Mouse (Mus musculus) hindbrain, embryonic 16.5 days (tissue): Measurements from ENCODE around the gene Pmvk. TPM values are rescaled to one million over a fixed set of nuclear protein-coding genes. Genes with fewer than 3 reads are reported as not detected.
A peak's percentile ranks its signal among the peaks of the same experiment; 100 is the strongest.

ENCODE experiments used
- ATAC-seq: fragments of 200-750 bp; cut with Nextera tagmentation; 2 replicates; pipeline ENCODE4 v1.8.0; 2017; ENCODE audit warnings: moderate TSS enrichment, moderate library complexity
- H3K27ac ChIP-seq: fragments of 300-500 bp; sonication (generic); 2 replicates; pipeline ENCODE4 v1.5.1; 2014; ENCODE audit warnings: low read depth, mild to moderate bottlenecking, control low read depth, low read length, moderate library complexity
- H3K27me3 ChIP-seq: fragments of 300-500 bp; sonication (generic); replicated peaks from 2 replicates; pipeline ENCODE4 v1.6.1; 2014; ENCODE audit warnings: low read length; ENCODE audit not compliant: control insufficient read depth, insufficient read depth
- H3K36me3 ChIP-seq: fragments of 300-500 bp; sonication (generic); 2 replicates; pipeline ENCODE4 v1.6.1; 2014; ENCODE audit warnings: mild to moderate bottlenecking, low read length, moderate library complexity, mixed read lengths; ENCODE audit not compliant: control insufficient read depth, insufficient read depth
- H3K4me1 ChIP-seq: fragments of 300-500 bp; sonication (generic); 2 replicates; pipeline ENCODE4 v1.6.1; 2014; ENCODE audit warnings: low read depth, low read length; ENCODE audit not compliant: control insufficient read depth, insufficient read depth
- H3K4me2 ChIP-seq: fragments of 300-500 bp; sonication (generic); 2 replicates; pipeline ENCODE4 v1.6.1; 2014; ENCODE audit warnings: mild to moderate bottlenecking, low read length, control low read depth, moderate library complexity
- H3K4me3 ChIP-seq: fragments of 300-500 bp; sonication (generic); 2 replicates; pipeline ENCODE4 v1.5.1; 2014; ENCODE audit warnings: mild to moderate bottlenecking, low read length, control low read depth, moderate library complexity
- H3K9ac ChIP-seq: fragments of 300-500 bp; sonication (generic); 2 replicates; pipeline ENCODE4 v1.6.1; 2014; ENCODE audit warnings: low read depth, mild to moderate bottlenecking, control low read depth, low read length, moderate library complexity
- H3K9me3 ChIP-seq: fragments of 300-500 bp; sonication (generic); 2 replicates; pipeline ENCODE4 v1.6.1; 2014; ENCODE audit warnings: mild to moderate bottlenecking, low read length, moderate library complexity; ENCODE audit not compliant: control insufficient read depth
- WGBS: fragments of 180-500 bp; shearing (Covaris S2); extraction: QIAGEN DNeasy Blood & Tissue Kit; methylation state at CpG from one replicate; pipeline ENCODE4 v1.1.7; 2014; 5-methylcytosine and 5-hydroxymethylcytosine counted together
- polyA plus RNA-seq: library from polyadenylated mRNA; unstranded; fragments of >200 nt; fragmentation: Nextera tagmentation; extraction: Ambion mirVana; gene quantifications from 2 replicates; pipeline ENCODE4 v1.2.1, GENCODE M21; 2015

Pmvk gene
- polyA plus RNA-seq, 1 experiment from 2014 or later, result 156 TPM

DNA sequence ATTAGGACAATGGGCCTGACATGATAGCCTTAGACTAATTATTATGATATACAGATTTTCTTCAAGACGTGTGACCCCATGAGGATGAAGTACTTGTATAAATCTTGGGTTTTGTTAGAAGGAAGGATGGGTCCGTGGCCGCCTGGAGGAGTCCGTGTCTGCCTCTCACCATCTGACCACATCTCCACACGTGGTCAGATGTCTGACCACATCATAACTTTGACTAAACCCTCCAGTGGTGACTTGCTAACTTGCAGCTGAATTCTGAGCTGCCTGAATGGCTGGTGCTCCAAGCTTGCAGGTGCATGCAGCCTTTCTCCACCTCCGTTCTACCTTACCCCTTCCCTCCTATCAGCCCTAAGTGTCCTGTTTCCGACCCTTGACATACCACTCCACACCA lies 48.2 kb downstream of the Pmvk start:
- Histone ChIP-seq H3K27ac (no peak overlapping the region), H3K36me3 (no peaks in the 10 kb centered on the region), H3K4me2 (no peak overlapping the region), H3K4me1 (no peaks in the 10 kb centered on the region), H3K9me3 (no peaks in the 10 kb centered on the region), H3K9ac (no peak overlapping the region), H3K27me3 (no peaks in the 10 kb centered on the region), H3K4me3 (no peak overlapping the region)
- 84% methylated on average over 7 of the region's 7 CpGs for WGBS
- no peak for ATAC-seq

DNA sequence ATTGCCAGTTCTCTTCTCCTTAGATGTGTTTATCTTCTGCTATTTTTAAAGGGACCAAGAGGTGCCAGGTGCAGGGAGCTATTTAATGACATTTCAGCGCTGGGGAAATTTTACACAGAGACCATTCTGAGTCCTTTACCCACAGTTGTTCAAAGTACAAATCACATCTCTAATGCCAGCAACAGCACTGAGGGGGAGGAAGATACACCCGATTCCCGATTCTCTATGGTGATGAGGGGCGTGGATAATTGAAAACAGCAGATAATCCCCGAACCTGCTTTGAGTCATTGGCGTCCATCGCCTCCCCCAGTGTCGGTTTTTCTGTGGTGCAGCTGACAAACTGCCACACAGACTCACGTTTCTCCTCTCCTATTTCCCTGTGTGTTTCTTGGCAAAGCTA lies 53.7 kb downstream of the Pmvk start:
- H3K9ac ChIP-seq, result no peak overlapping the region
- WGBS, result 26% methylated on average over 9 of the region's 9 CpGs
- H3K4me2 ChIP-seq, result no peak overlapping the region
- no peak overlapping the region for H3K27ac ChIP-seq
- H3K9me3 ChIP-seq, result no peaks in the 10 kb centered on the region
- peaks cover 8% of the 10 kb centered on the region for H3K4me1 ChIP-seq
- no peaks in the 10 kb centered on the region for H3K36me3 ChIP-seq
- no peaks in the 10 kb centered on the region for H3K27me3 ChIP-seq
- no peak for ATAC-seq
- H3K4me3 ChIP-seq, result no peak overlapping the region

DNA sequence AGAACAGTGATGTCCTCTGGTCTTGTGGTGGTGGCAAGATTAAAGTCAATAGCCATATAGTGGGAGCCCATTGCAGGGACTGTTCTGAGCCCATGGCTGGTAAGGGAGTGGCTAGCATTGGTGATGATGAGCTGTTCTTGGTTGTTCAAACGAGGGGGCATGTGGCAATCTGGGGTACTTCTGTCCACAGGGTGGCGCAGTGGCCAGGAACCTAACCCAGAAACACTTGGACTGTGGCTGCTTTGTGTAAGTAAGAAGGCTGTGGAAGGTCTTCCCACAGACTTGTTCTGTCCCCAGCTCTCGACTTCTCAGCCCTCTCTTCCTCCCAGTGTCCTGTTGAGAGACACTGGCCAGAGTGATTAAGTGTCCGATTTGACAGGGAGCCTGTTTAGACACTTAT lies 56.6 kb downstream of the Pmvk start:
- no peaks in the 10 kb centered on the region for H3K27me3 ChIP-seq
- no peaks in the 10 kb centered on the region for H3K36me3 ChIP-seq
- H3K4me1 ChIP-seq, result peaks cover 8% of the 10 kb centered on the region
- 0 out of 2 replicates have a peak overlapping the region, but pooled peaks have one; percentile 33 for H3K9ac ChIP-seq
- no peak overlapping the region for H3K27ac ChIP-seq
- no peak overlapping the region for H3K4me3 ChIP-seq
- H3K9me3 ChIP-seq, result no peaks in the 10 kb centered on the region
- H3K4me2 ChIP-seq, result peak overlapping the region; percentile 42
- peak; percentile 71 for ATAC-seq
- 22% methylated on average over 4 of the region's 4 CpGs for WGBS

DNA sequence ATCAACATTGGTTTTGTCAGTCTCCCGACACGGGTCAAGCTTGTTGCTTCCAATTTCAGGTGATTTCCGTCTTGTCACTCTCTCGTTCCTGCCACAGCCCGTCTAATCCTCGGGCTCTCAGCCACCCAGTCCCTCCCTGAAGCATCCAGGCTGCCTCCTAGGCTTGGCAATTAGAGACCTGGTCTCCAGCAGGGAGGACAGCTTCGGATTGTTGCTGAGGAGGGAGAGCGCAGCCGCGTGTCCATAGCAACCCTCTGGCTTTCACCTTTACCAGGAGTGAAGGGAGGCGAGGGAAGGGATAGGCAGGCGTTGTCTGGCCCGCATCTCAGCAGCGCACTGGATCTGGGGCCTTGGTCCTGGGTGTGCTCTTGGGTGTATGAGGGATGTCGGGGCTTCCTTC lies 57.1 kb downstream of the Pmvk start:
- H3K4me2 ChIP-seq, result peak overlapping the region; percentile 42
- no peak overlapping the region for H3K27ac ChIP-seq
- no peaks in the 10 kb centered on the region for H3K27me3 ChIP-seq
- 13% methylated on average over 15 of the region's 15 CpGs for WGBS
- no peak overlapping the region for H3K4me3 ChIP-seq
- H3K9me3 ChIP-seq, result no peaks in the 10 kb centered on the region; the same call in 1 of the 2 replicates
- H3K36me3 ChIP-seq, result no peaks in the 10 kb centered on the region
- ATAC-seq, result peak; percentile 79
- H3K9ac ChIP-seq, result peak overlapping the region; percentile 33
- H3K4me1 ChIP-seq, result peaks cover 8% of the 10 kb centered on the region

DNA sequence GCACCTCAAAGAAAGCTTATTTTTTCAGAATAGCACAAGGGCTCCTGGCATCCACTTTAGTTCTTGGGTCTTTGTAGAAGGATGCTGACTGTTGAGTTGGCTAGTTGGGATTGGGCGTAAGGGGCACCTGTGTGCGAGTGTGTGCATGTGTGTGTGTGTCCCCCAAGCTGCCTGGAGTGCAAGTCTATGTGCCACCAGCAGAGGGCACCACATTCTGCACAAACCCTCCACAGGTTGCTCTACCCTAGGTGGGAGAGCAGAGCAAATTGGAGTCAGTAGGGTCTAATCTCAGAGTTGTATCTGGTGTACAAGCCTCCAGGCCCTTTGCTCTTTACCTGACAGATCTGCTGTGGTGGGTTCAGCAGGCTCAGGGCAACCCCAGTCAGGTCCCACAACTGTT lies 57.9 kb downstream of the Pmvk start:
- Histone ChIP-seq H3K4me3 (no peak overlapping the region), H3K9me3 (no peaks in the 10 kb centered on the region; the same call in 1 of the 2 replicates), H3K36me3 (no peaks in the 10 kb centered on the region), H3K9ac (no peak overlapping the region), H3K4me1 (peaks cover 8% of the 10 kb centered on the region), H3K27ac (no peak overlapping the region), H3K27me3 (no peaks in the 10 kb centered on the region), H3K4me2 (no peak overlapping the region)
- 100% methylated on average over 2 of the region's 2 CpGs for WGBS
- no peak for ATAC-seq

DNA sequence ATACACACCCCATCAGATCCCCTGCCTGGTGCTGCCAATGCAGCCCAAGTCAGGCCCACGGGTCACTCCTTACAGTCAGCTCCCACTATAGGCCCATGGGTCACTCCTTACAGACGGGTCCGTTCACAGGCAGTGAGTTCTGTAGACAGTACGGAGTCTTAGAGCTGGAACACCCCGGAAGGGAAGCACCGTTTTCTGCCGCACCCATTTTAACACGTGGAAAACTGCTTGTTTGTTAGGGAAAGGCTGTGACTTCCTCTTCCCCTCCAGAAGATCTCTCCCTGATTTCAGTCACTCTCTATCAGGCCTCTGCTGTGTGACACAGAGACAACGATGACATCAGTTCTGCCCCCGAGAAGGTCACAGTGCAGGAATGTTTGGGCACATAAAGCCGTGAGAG lies 61.1 kb downstream of the Pmvk start:
- no peak overlapping the region for H3K4me3 ChIP-seq
- H3K27ac ChIP-seq, result no peak overlapping the region
- no peaks in the 10 kb centered on the region for H3K27me3 ChIP-seq
- no peak for ATAC-seq
- WGBS, result 69% methylated on average over 11 of the region's 11 CpGs
- no peak overlapping the region for H3K9ac ChIP-seq
- no peaks in the 10 kb centered on the region; the same call in 1 of the 2 replicates for H3K9me3 ChIP-seq
- H3K36me3 ChIP-seq, result no peaks in the 10 kb centered on the region
- H3K4me2 ChIP-seq, result no peak overlapping the region
- H3K4me1 ChIP-seq, result peaks cover 8% of the 10 kb centered on the region

DNA sequence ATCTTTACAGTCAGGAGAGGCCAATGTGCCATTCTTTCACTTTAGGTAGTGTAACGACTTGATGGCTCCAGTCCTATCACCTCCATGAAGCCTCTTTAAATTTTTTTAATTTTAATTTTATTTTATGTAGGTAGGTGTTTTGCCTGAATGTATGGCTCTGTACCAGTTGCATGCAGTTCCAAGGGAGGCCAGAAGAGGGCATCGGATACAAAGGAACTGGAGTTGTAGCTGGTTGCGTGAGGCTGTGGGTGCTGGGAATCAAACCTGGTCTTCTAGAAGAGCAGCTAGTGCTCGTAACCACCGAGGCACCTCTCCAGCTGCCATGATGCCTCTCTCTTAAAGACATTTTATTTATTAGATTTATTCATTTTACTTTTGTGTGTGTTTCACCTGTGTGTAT lies 62.0 kb downstream of the Pmvk start:
- peaks cover 7% of the 10 kb centered on the region for H3K4me1 ChIP-seq
- no peak overlapping the region for H3K4me2 ChIP-seq
- no peaks in the 10 kb centered on the region for H3K27me3 ChIP-seq
- ATAC-seq, result no peak
- H3K9ac ChIP-seq, result no peak overlapping the region
- H3K27ac ChIP-seq, result no peak overlapping the region
- WGBS, result 92% methylated on average over 5 of the region's 5 CpGs
- no peak overlapping the region for H3K4me3 ChIP-seq
- no peaks in the 10 kb centered on the region; the same call in 1 of the 2 replicates for H3K9me3 ChIP-seq
- H3K36me3 ChIP-seq, result no peaks in the 10 kb centered on the region

Other genes starting within 250 kb of the Pmvk start
- gene Thbs3, start 239.4 kb upstream of the Pmvk start, polyA plus RNA-seq, result 47.5 and 53.0 TPM in 2 replicates
- 163 and 166 TPM in 2 replicates for gene Mtx1, start 227.5 kb upstream of the Pmvk start, polyA plus RNA-seq
- gene Muc1, start 225.5 kb upstream of the Pmvk start, polyA plus RNA-seq, result 0.59 and 0.90 TPM in 2 replicates
- gene Krtcap2, start 208.6 kb upstream of the Pmvk start, polyA plus RNA-seq, result 205 and 227 TPM in 2 replicates
- gene Trim46, start 208.2 kb upstream of the Pmvk start, polyA plus RNA-seq, result 78.7 and 87.1 TPM in 2 replicates
- 64.3 and 79.8 TPM in 2 replicates for gene Dpm3, start 195.2 kb upstream of the Pmvk start, polyA plus RNA-seq
- 39.4 and 43.9 TPM in 2 replicates for gene Slc50a1, start 184.0 kb upstream of the Pmvk start, polyA plus RNA-seq
- 8.4 and 9.9 TPM in 2 replicates for gene Efna1, start 173.4 kb upstream of the Pmvk start, polyA plus RNA-seq
- 77.9 and 78.0 TPM in 2 replicates for gene Efna3, start 131.6 kb upstream of the Pmvk start, polyA plus RNA-seq
- gene Efna4, start 116.5 kb upstream of the Pmvk start, polyA plus RNA-seq, result 3.9 and 5.0 TPM in 2 replicates
- 74.6 and 84.1 TPM in 2 replicates for gene Adam15, start 104.5 kb upstream of the Pmvk start, polyA plus RNA-seq
- gene Dcst2, start 92.6 kb upstream of the Pmvk start, polyA plus RNA-seq, result 0.10 and 0.11 TPM in 2 replicates
- 0.66 and 1.1 TPM in 2 replicates for gene Dcst1, start 89.3 kb upstream of the Pmvk start, polyA plus RNA-seq
- gene Zbtb7b, start 59.8 kb upstream of the Pmvk start, polyA plus RNA-seq, result 0.79 and 0.88 TPM in 2 replicates
- 0.60 TPM in 1 of 2 replicates, not detected in the other for gene Lenep, start 51.7 kb upstream of the Pmvk start, polyA plus RNA-seq
- gene Flad1, start 42.7 kb upstream of the Pmvk start, polyA plus RNA-seq, result 34.7 and 36.6 TPM in 2 replicates
- gene Cks1b, start 36.2 kb upstream of the Pmvk start, polyA plus RNA-seq, result 87.9 and 91.5 TPM in 2 replicates
- gene Shc1, start 36.1 kb upstream of the Pmvk start, polyA plus RNA-seq, result 16.9 and 23.8 TPM in 2 replicates
- gene Pygo2, start 24.3 kb upstream of the Pmvk start, polyA plus RNA-seq, result 34.1 and 45.6 TPM in 2 replicates
- gene Pbxip1, start 17.8 kb upstream of the Pmvk start, polyA plus RNA-seq, result 25.0 and 26.4 TPM in 2 replicates
- gene Kcnn3, start 65.6 kb downstream of the Pmvk start, polyA plus RNA-seq, result 9.0 and 10.4 TPM in 2 replicates